Mouse (Mus musculus) CH12.LX (cell line): Measurements from ENCODE around the gene Mkrn3. TPM values are rescaled to one million over a fixed set of nuclear protein-coding genes. Genes with fewer than 3 reads are reported as not detected.

Experiments
- DNase-seq: peaks from one replicate; pipeline ENCODE4 v3.0.0-alpha.2; 2013; ENCODE audit errors: extremely low read depth
- H3K27ac ChIP-seq: 2 replicates; pipeline ENCODE4 v1.5.1; 2012; ENCODE audit warnings: low read depth, mild to moderate bottlenecking, control low read depth, moderate library complexity; ENCODE audit not compliant: insufficient read depth
- H3K27me3 ChIP-seq: replicated peaks from 2 replicates; pipeline ENCODE3; 2012; ENCODE audit warnings: inconsistent platforms
- H3K36me3 ChIP-seq, 2 experiments: replicated peaks in 1 of 2; 2 replicates each; pipeline versions ENCODE3 to v1.6.1; 2012; ENCODE audit warnings: inconsistent platforms in 1 of 2, low read length in 1 of 2, mild to moderate bottlenecking in 1 of 2, mixed read lengths in 1 of 2, moderate library complexity in 1 of 2; ENCODE audit not compliant: control insufficient read depth in 1 of 2, insufficient read depth in 1 of 2
- H3K4me1 ChIP-seq, 2 experiments: 2 replicates each; pipeline ENCODE4 v1.6.1; 2012; ENCODE audit warnings: inconsistent platforms in 1 of 2, moderate library complexity in 1 of 2; ENCODE audit not compliant: insufficient read depth in 2 of 2, control insufficient read depth in 1 of 2
- H3K4me2 ChIP-seq: 2 replicates; pipeline ENCODE4 v1.6.1; 2012; ENCODE audit warnings: low read depth, mild to moderate bottlenecking, control low read depth; ENCODE audit not compliant: poor library complexity, insufficient read depth, severe bottlenecking
- H3K4me3 ChIP-seq, 3 experiments: fragments of 150-350 bp in 1 of 3; sonication (generic) in 1 of 3; replicated peaks in 1 of 3; 2 replicates each; pipeline versions ENCODE3 to v1.5.1; 2011 to 2012; ENCODE audit warnings: low read depth in 2 of 3, low read length in 2 of 3, mild to moderate bottlenecking in 2 of 3, moderate library complexity in 2 of 3, control low read depth in 1 of 3, improper control_type of control experiment in 1 of 3, inconsistent platforms in 1 of 3, mixed read lengths in 1 of 3; ENCODE audit not compliant: poor library complexity in 1 of 3
- H3K79me2 ChIP-seq: replicated peaks from 2 replicates; pipeline ENCODE4 v1.6.1; 2012; ENCODE audit warnings: mild to moderate bottlenecking, moderate library complexity; ENCODE audit not compliant: control insufficient read depth, poor library complexity, insufficient read depth, severe bottlenecking; ENCODE audit errors: extremely low read depth
- H3K9ac ChIP-seq: 2 replicates; pipeline ENCODE4 v1.6.1; 2012; ENCODE audit warnings: low read depth, mild to moderate bottlenecking, control low read depth, moderate library complexity; ENCODE audit not compliant: insufficient read depth
- H3K9me3 ChIP-seq: replicated peaks from 2 replicates; pipeline ENCODE3; 2012; ENCODE audit warnings: low read length, inconsistent platforms, mixed read lengths
- CHD2 ChIP-seq: IDR thresholded peaks from 2 replicates; pipeline ENCODE4 v1.6.1; 2011; ENCODE audit warnings: low read length, improper control_type of control experiment
- E2F4 ChIP-seq: IDR thresholded peaks from 2 replicates; pipeline ENCODE4 v1.6.1; 2011; ENCODE audit warnings: low read depth, low read length, improper control_type of control experiment; ENCODE audit not compliant: insufficient replicate concordance
- GABPA ChIP-seq: IDR thresholded peaks from 2 replicates; pipeline ENCODE4 v1.6.1; 2012; ENCODE audit warnings: low read depth, low read length, improper control_type of control experiment, inconsistent platforms; ENCODE audit not compliant: insufficient replicate concordance
- HCFC1 ChIP-seq: IDR thresholded peaks from 2 replicates; pipeline ENCODE4 v1.6.1; 2012; ENCODE audit warnings: low read depth, mild to moderate bottlenecking, inconsistent platforms, low read length, improper control_type of control experiment
- IRF4 ChIP-seq: IDR thresholded peaks from 2 replicates; pipeline ENCODE4 v1.6.1; 2014; ENCODE audit warnings: low read depth, mild to moderate bottlenecking, inconsistent platforms, low read length, improper control_type of control experiment
- KAT2A ChIP-seq: IDR thresholded peaks from 2 replicates; pipeline ENCODE4 v1.6.1; 2012; ENCODE audit warnings: low read length, improper control_type of control experiment, inconsistent platforms; ENCODE audit not compliant: insufficient replicate concordance
- MEF2A ChIP-seq: IDR thresholded peaks from 2 replicates; pipeline ENCODE4 v1.6.1; 2014; ENCODE audit warnings: low read depth, mild to moderate bottlenecking, inconsistent platforms, low read length, improper control_type of control experiment, borderline replicate concordance
- MXI1 ChIP-seq: IDR thresholded peaks from 2 replicates; pipeline ENCODE4 v1.6.1; 2011; ENCODE audit warnings: mild to moderate bottlenecking, low read depth, low read length, improper control_type of control experiment
- NRF1 ChIP-seq: IDR thresholded peaks from 2 replicates; pipeline ENCODE4 v1.6.1; 2014; ENCODE audit warnings: low read depth, mild to moderate bottlenecking, inconsistent platforms, low read length, improper control_type of control experiment, moderate library complexity
- PAX5 ChIP-seq: IDR thresholded peaks from 2 replicates; pipeline ENCODE4 v1.6.1; 2012; ENCODE audit warnings: low read length, inconsistent platforms, mixed read lengths
- POLR2AphosphoS2 ChIP-seq: IDR thresholded peaks from 2 replicates; pipeline ENCODE4 v1.6.1; 2011; ENCODE audit warnings: low read depth, low read length, improper control_type of control experiment
- RCOR1 ChIP-seq: conservative IDR thresholded peaks from 2 replicates; pipeline ENCODE4 v1.6.1; 2012; ENCODE audit warnings: low read depth, mild to moderate bottlenecking, inconsistent platforms, low read length, improper control_type of control experiment
- TBP ChIP-seq: conservative IDR thresholded peaks from 2 replicates; pipeline ENCODE4 v1.6.1; 2011; ENCODE audit warnings: low read depth, low read length, improper control_type of control experiment
- UBTF ChIP-seq: IDR thresholded peaks from 2 replicates; pipeline ENCODE4 v1.6.1; 2012; ENCODE audit warnings: low read depth, mild to moderate bottlenecking, inconsistent platforms, low read length, improper control_type of control experiment, moderate library complexity
- USF1 ChIP-seq: IDR thresholded peaks from 2 replicates; pipeline ENCODE4 v1.6.1; 2014; ENCODE audit warnings: low read depth, mild to moderate bottlenecking, inconsistent platforms, low read length, improper control_type of control experiment
- ZKSCAN1 ChIP-seq: IDR thresholded peaks from 2 replicates; pipeline ENCODE4 v1.6.1; 2012; ENCODE audit warnings: low read depth, inconsistent platforms, low read length, improper control_type of control experiment, borderline replicate concordance
- ZMIZ1 ChIP-seq: IDR thresholded peaks from 2 replicates; pipeline ENCODE4 v1.6.1; 2012; ENCODE audit warnings: low read depth, mild to moderate bottlenecking, inconsistent platforms, low read length, improper control_type of control experiment
- ZNF384 ChIP-seq: IDR thresholded peaks from 2 replicates; pipeline ENCODE4 v1.6.1; 2012; ENCODE audit warnings: low read depth, low read length, improper control_type of control experiment, inconsistent platforms
- dilution Hi-C: fragments of 300-500 bp; cut with MboI; formaldehyde crosslinking; loops from 2 replicates; pipeline ENCODE4 v1.14.3; 2020; ENCODE audit warnings: low sequenced_read_pairs; ENCODE audit not compliant: extremely low pct_unique_long_range_greater_than_20kb, extremely low pct_ligation_motif_present
- in situ Hi-C: fragments of 300-500 bp; cut with MboI; formaldehyde crosslinking; loops from 3 replicates; pipeline ENCODE4 v1.14.3; 2019; ENCODE audit warnings: low sequenced_read_pairs, low pct_ligation_motif_present, low pct_unique_long_range_greater_than_20kb, mixed read lengths
- polyA plus RNA-seq: library from polyadenylated mRNA; unstranded; fragments of >175 nt; gene quantifications from 2 replicates; pipeline ENCODE4 v1.2.1, GENCODE M21; 2012; ENCODE audit warnings: low read depth; ENCODE audit not compliant: insufficient read length
- total RNA-seq, 2 experiments: library from RNA; depleted of rRNA; stranded (reverse); fragments of 300-350 nt in 1 of 2; fragments of >200 nt in 1 of 2; gene quantifications; 2 replicates each; pipeline ENCODE4 v1.2.3; 2012 to 2014

The Mkrn3 gene
- total and polyA plus RNA-seq, 3 experiments: 0.11 TPM; not detected in 2

- dilution Hi-C loops (no loop called here), in situ Hi-C loops (no loop called here)
- DNase-seq: no peak
These were observed 32.4 kb upstream of the Mkrn3 start for GRCm38 (mm10) chr7:62452353-62452752.

GRCm38 (mm10) chr7:62445431-62446165, 25.7 kb upstream of the Mkrn3 start:
- no peak for DNase-seq
- Histone ChIP-seq H3K4me2 (no peak overlapping the region), H3K9ac (no peak overlapping the region), H3K4me1 (no peaks in the 10 kb centered on the region), H3K27me3 (no peaks in the 10 kb centered on the region), H3K79me2 (no peaks in the 10 kb centered on the region), H3K9me3 (peaks cover 23% of the 10 kb centered on the region), H3K27ac (no peak overlapping the region)
- dilution Hi-C loops: no loop called here
- no peak for TF ChIP-seq POLR2AphosphoS2
- no peak for TF ChIP-seq TBP
- TF ChIP-seq MXI1: no peak
- no peak for TF ChIP-seq E2F4
- no peak for TF ChIP-seq MEF2A
- TF ChIP-seq IRF4: no peak
- no peak for TF ChIP-seq ZNF384
- TF ChIP-seq UBTF: no peak
- no peak for TF ChIP-seq ZMIZ1
- TF ChIP-seq HCFC1: no peak
- TF ChIP-seq USF1: no peak
- TF ChIP-seq, all 38 proteins: peak for 0
- in situ Hi-C loops: no loop called here
- Histone ChIP-seq H3K4me3 (no peak overlapping the region), H3K36me3 (no peaks in the 10 kb centered on the region)

More at GRCm38 (mm10) chr7:62452353-62452752, 32.4 kb upstream of the Mkrn3 start:
- Histone ChIP-seq H3K4me1 (no peaks in the 10 kb centered on the region), H3K4me3 (no peak overlapping the region), H3K4me2 (no peak overlapping the region), H3K79me2 (no peaks in the 10 kb centered on the region), H3K9ac (no peak overlapping the region), H3K27ac (no peak overlapping the region), H3K36me3 (no peaks in the 10 kb centered on the region), H3K9me3 (peaks cover 25% of the 10 kb centered on the region)
- no peak for TF ChIP-seq NRF1
- TF ChIP-seq MXI1: no peak
- no peak for TF ChIP-seq ZKSCAN1
- no peak for TF ChIP-seq PAX5
- TF ChIP-seq ZMIZ1: no peak
- TF ChIP-seq POLR2AphosphoS2: no peak
- TF ChIP-seq GABPA: no peak
- no peak for TF ChIP-seq UBTF
- no peak for TF ChIP-seq TBP
- TF ChIP-seq KAT2A: no peak
- no peak for TF ChIP-seq RCOR1
- no peak for TF ChIP-seq CHD2
- TF ChIP-seq, all 38 proteins: peak for 0
- no peaks in the 10 kb centered on the region for H3K27me3 ChIP-seq
